Mouse (Mus musculus): ENCODE results near the gene Ctf2. TPM values are rescaled to one million over a fixed set of nuclear protein-coding genes. Genes with fewer than 3 reads are reported as not detected.

Gene Ctf2
- total RNA-seq, 2 experiments from 2014 or later, result not detected

- no peak for ATAC-seq (replicated peaks; ENCODE audit: poor library complexity)
Measured at GRCm38 (mm10) chr7:127718339-127718738, 13.6 kb downstream of the Ctf2 start.

DNA sequence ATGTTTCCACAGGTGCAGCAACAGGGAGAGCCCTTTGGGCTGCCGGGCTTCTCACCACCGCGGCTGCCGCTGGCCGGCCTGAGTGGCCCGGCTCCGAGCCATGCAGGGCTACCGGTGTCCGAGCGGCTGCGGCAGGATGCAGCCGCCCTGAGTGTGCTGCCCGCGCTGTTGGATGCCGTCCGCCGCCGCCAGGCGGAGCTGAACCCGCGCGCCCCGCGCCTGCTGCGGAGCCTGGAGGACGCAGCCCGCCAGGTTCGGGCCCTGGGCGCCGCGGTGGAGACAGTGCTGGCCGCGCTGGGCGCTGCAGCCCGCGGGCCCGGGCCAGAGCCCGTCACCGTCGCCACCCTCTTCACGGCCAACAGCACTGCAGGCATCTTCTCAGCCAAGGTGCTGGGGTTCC is 15.0 kb downstream of the Ctf2 start:
- ATAC-seq (replicated peaks; ENCODE audit: poor library complexity), result peak; percentile 71

GRCm38 (mm10) chr7:127714816-127715215 is 17.1 kb downstream of the Ctf2 start:
- ATAC-seq (replicated peaks; ENCODE audit: poor library complexity), result no peak

- peak; percentile 55 for ATAC-seq (replicated peaks; ENCODE audit: poor library complexity)
Measured at GRCm38 (mm10) chr7:127712461-127713385, 19.2 kb downstream of the Ctf2 start, which contains the start of gene Ctf1. TSS of gene Ctf1 (plus strand) at chr7:127712736.

- ATAC-seq (replicated peaks; ENCODE audit: poor library complexity), result no peak
Measured at GRCm38 (mm10) chr7:127711456-127711855, 20.5 kb downstream of the Ctf2 start.

GRCm38 (mm10) chr7:127711031-127711430 is 20.9 kb downstream of the Ctf2 start:
- no peak for ATAC-seq (replicated peaks; ENCODE audit: poor library complexity)

- ATAC-seq (replicated peaks; ENCODE audit: poor library complexity), result no peak
Measured at GRCm38 (mm10) chr7:127709261-127709979, 22.5 kb downstream of the Ctf2 start.

GRCm38 (mm10) chr7:127708207-127709078 is 23.5 kb downstream of the Ctf2 start, which contains the start of gene Bcl7c:
TSS of gene Bcl7c (minus strand) at chr7:127708933.
- peak; percentile 72 for ATAC-seq (replicated peaks; ENCODE audit: poor library complexity)

- ATAC-seq (replicated peaks; ENCODE audit: poor library complexity), result no peak
Measured at GRCm38 (mm10) chr7:127707957-127708206, 24.1 kb downstream of the Ctf2 start.

DNA sequence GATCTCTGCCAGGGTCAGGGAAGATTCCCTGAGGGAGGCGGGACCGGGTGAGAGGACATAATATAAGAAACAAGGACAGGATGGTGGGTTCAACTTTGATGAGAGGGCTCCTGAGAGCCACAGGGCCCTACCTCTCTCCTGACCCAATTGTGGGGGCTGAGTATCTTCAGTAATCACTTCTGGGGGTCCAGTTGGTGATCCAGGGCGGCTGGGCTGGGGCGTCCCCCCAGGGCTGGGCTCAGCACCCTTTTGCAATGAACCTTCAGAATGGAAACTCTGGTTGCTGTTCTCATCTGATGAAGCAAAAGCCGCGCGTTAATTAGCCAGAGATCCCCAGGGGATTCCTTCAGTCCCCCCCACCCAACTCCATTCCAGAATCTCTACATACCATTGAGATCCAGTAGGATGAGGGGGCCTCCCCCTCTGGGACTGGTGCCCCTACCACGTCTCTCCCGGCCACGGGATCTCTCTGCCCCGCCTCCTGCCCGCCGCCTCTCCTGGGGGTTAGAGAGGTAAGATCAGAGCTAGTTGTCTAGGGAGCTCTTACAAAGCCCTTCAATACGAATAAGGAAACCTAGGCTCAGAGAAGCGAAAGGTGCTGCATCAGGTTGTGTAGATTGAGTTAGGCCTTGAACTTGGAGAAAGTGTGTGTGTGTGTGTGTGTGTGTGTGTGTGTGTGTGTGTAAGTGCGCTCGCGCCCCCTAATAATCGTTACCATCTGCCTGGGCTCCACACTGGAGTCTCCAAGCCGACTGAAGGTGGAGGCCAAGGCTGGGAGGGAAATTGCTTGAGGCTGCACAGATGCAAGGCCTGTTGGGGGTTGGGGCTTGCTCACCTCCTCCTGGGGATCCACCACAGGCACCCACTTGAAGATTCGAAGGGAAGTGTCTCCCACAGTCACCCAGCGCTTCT is 24.7 kb downstream of the Ctf2 start:
- ATAC-seq (replicated peaks; ENCODE audit: poor library complexity), result peak; percentile 13

DNA sequence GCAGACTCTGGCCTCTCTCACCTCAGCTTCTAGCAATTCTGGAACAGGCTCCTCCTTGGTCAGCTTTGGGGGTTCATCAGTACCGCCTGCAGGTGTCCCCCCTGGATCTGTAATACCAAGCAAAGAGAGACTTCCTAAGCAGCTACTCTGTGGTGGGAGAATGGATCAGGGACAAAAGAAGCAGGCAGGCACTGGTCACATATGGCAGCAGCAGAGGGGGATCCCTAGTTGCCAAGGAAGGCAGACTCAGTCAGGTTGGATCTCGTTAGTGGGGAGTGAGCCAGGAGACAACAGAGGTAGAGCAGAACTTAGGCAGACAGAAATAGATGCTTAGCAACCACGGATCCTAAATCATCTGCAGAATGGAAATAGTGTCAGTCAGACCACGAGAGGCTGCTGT is 26.3 kb downstream of the Ctf2 start:
- no peak for ATAC-seq (replicated peaks; ENCODE audit: poor library complexity)

DNA sequence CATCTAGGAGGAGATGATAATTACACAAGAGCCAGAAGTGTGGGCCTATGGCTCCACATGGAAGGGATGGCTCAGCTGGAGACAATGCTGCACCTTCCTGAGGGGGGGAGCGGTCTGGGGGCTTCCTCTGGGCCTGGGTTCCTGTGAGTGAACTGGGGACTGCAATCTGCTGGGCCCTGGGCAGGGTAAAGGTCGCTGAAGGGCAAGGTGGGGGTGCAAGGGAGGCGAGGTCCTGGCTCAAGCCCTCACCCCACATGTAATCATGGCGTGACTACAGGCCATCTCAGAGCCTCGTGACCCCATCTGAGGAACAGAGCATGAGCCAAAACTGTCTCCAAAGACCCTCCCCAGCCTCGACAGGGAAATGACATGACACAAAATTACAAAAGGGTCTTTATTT is 27.4 kb downstream of the Ctf2 start:
- ATAC-seq (replicated peaks; ENCODE audit: poor library complexity), result no peak

DNA sequence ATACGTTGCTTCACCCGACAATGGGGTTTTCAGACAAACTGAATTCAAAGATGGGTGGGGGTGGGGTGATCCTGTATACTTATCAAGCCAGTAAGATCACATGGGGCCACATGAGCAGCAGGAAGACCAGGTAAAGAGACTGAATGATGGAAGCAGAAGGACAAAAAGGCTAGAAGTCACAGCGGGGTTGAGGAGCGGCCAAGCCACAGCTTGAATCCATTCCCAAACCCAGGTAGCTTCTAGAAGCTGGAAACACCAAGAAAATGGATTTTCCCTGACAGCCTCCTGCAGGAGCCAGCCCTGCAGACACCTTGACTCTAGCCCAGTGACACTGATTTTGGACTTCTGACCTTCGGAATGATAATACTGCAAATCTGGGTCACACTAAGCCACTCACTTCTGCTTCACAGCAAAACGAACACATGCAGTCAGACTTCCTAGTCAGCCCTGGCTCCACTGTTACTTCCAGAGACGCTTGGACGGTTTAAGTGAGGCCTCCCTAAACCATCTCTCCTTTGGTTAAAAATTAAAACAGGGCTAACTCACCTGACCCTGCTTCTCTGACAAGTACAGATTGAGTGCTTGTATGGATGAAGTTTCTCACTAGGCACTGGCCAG is 28.3 kb downstream of the Ctf2 start:
- no peak for ATAC-seq (replicated peaks; ENCODE audit: poor library complexity)

DNA sequence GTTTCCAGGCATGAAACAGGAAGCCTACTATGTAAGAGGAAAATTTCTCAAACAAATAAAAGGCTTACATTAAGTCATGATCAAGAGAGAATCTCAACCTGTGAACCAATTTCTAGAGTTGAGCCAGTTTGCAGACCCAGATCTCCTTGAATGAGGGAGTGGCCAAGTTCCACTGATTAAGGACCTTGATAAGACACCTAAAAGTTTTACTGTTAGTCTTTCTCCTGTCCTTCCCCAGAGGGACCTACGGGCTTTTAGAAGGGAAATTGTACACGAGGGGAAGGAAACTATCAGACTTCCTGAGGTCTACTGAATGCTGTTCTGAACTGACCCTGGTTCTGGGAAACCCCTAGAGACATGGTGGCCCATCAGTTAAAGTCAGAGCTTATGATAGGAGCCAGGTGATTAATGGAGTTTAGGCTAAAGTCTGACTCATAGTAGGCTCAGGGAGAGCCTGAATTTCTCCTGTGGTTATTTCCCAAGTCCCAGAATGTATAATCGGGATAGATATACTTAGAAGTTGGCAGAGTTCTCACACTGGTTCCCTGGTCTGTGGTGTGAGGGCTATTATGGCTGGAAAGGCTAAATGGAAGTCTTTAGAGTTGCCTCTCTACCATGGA is 31.1 kb downstream of the Ctf2 start:
- no peak for ATAC-seq (replicated peaks; ENCODE audit: poor library complexity)

DNA sequence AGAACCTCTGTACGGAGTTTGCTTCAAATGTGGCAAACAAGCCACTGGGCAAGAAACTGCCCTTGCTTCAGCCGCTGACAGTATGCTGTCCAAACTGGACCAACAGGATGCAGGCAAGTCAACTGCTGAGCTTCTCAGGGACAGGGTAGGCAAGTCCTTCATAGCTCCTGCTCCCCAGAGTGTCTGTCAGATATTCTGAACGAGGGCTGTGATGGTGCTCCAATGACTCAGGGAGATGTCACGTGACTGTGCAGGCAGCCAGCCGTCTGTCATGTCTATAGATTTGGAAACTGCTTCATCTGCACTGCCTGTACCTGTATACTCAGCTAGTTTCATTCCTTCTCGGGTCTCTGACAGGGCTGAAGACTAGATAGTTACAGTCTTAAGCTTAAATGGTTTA is 33.0 kb downstream of the Ctf2 start:
- ATAC-seq (replicated peaks; ENCODE audit: poor library complexity), result no peak

- ATAC-seq (replicated peaks; ENCODE audit: poor library complexity), result peak; percentile 54
Measured at GRCm38 (mm10) chr7:127693730-127694129, 38.2 kb downstream of the Ctf2 start.

- no peak for ATAC-seq (replicated peaks; ENCODE audit: poor library complexity)
Measured at GRCm38 (mm10) chr7:127693290-127693689, 38.7 kb downstream of the Ctf2 start.

- ATAC-seq (replicated peaks; ENCODE audit: poor library complexity), result no peak
Measured at GRCm38 (mm10) chr7:127691221-127691989, 40.6 kb downstream of the Ctf2 start.

Measured in megakaryocyte progenitor cell, adult 5-6 weeks (primary cell).